Mouse (Mus musculus) stomach, postnatal 0 days (tissue): ENCODE data around the gene Gm49510. TPM values are rescaled to one million over a fixed set of nuclear protein-coding genes. Genes with fewer than 3 reads are reported as not detected.

ENCODE experiments used
- ATAC-seq: fragments of 200-750 bp; cut with Nextera tagmentation; 2 replicates; pipeline ENCODE4 v1.8.0; 2017; ENCODE audit not compliant: low FRiP score, low TSS enrichment
- DNase-seq: peaks from one replicate; pipeline ENCODE4 v3.0.0-alpha.2; 2016; ENCODE audit warnings: low spot score
- H3K27ac ChIP-seq: fragments of 300-500 bp; sonication (generic); replicated peaks from 2 replicates; pipeline ENCODE4 v1.5.1; 2014; ENCODE audit warnings: mild to moderate bottlenecking, control low read depth
- H3K27me3 ChIP-seq: fragments of 300-500 bp; sonication (generic); 2 replicates; pipeline ENCODE4 v1.6.1; 2014; ENCODE audit warnings: low read length; ENCODE audit not compliant: control insufficient read depth, insufficient read depth
- H3K36me3 ChIP-seq: fragments of 300-500 bp; sonication (generic); 2 replicates; pipeline ENCODE4 v1.6.1; 2014; ENCODE audit warnings: low read length, mixed read lengths; ENCODE audit not compliant: control insufficient read depth, insufficient read depth
- H3K4me1 ChIP-seq: fragments of 300-500 bp; sonication (generic); replicated peaks from 2 replicates; pipeline ENCODE4 v1.6.1; 2014; ENCODE audit warnings: antibody characterized with exemption; ENCODE audit not compliant: control insufficient read depth, insufficient read depth
- H3K4me2 ChIP-seq: fragments of 300-500 bp; sonication (generic); replicated peaks from 2 replicates; pipeline ENCODE4 v1.6.1; 2014; ENCODE audit warnings: low read depth, mild to moderate bottlenecking, control low read depth, moderate library complexity
- H3K4me3 ChIP-seq: fragments of 300-500 bp; sonication (generic); 2 replicates; pipeline ENCODE4 v1.5.1; 2014; ENCODE audit warnings: low read depth, low read length, control low read depth
- H3K9ac ChIP-seq: fragments of 300-500 bp; sonication (generic); 2 replicates; pipeline ENCODE4 v1.6.1; 2014; ENCODE audit warnings: mild to moderate bottlenecking, low read length, control low read depth, mixed read lengths
- H3K9me3 ChIP-seq: fragments of 300-500 bp; sonication (generic); 2 replicates; pipeline ENCODE4 v1.6.1; 2016; ENCODE audit warnings: low read length; ENCODE audit not compliant: control insufficient read depth
- CTCF ChIP-seq: IDR thresholded peaks from 2 replicates; pipeline ENCODE4 v1.5.1; 2016; ENCODE audit warnings: antibody characterized with exemption, low read depth, mild to moderate bottlenecking, moderate library complexity
- EP300 ChIP-seq: optimal IDR thresholded peaks from 2 replicates; pipeline ENCODE3; 2016; ENCODE audit warnings: antibody characterized with exemption
- WGBS: fragments of 180-500 bp; shearing (Covaris S2); extraction: QIAGEN DNeasy Blood & Tissue Kit; methylation state at CpG from one replicate; pipeline ENCODE4 v1.1.7; 2014; 5-methylcytosine and 5-hydroxymethylcytosine counted together
- polyA plus RNA-seq: library from polyadenylated mRNA; unstranded; fragments of >200 nt; fragmentation: Nextera tagmentation; extraction: Ambion mirVana; gene quantifications from 2 replicates; pipeline ENCODE4 v1.2.1, GENCODE M21; 2015

Gm49510 gene
- polyA plus RNA-seq, 1 experiment from 2014 or later, result 0.27 TPM

GRCm38 (mm10) chr15:78927021-78927787 lies 27.7 kb downstream of the Gm49510 start:
- WGBS, result 9% methylated on average over 15 of the region's 15 CpGs
- H3K4me2 ChIP-seq, result peak overlapping the region; percentile 72
- no peaks in the 10 kb centered on the region for H3K9me3 ChIP-seq
- no peak for DNase-seq
- H3K36me3 ChIP-seq, result peaks cover 7% of the 10 kb centered on the region; the same call in 1 of the 2 replicates
- peak overlapping the region; percentile 56 for H3K4me3 ChIP-seq
- peak overlapping the region; percentile 70 for H3K9ac ChIP-seq
- no peak for TF ChIP-seq EP300
- TF ChIP-seq CTCF, result no peak
- H3K27me3 ChIP-seq, result no peaks in the 10 kb centered on the region
- no peak for ATAC-seq
- H3K4me1 ChIP-seq, result peaks cover 5% of the 10 kb centered on the region; the same call in 1 of the 2 replicates
- H3K27ac ChIP-seq, result peak overlapping the region; percentile 94

GRCm38 (mm10) chr15:78927788-78928457 lies 28.5 kb downstream of the Gm49510 start:
- peaks cover 7% of the 10 kb centered on the region; the same call in 1 of the 2 replicates for H3K36me3 ChIP-seq
- peaks cover 5% of the 10 kb centered on the region; the same call in 1 of the 2 replicates for H3K4me1 ChIP-seq
- TF ChIP-seq EP300, result no peak
- no peak for TF ChIP-seq CTCF
- ATAC-seq (peak; percentile 66; the same call in 1 of the 2 replicates), DNase-seq (peak; percentile 89)
- H3K27ac ChIP-seq, result peak overlapping the region; percentile 94
- H3K27me3 ChIP-seq, result no peaks in the 10 kb centered on the region
- H3K9me3 ChIP-seq, result no peaks in the 10 kb centered on the region
- H3K9ac ChIP-seq, result peak overlapping the region; percentile 70
- peak overlapping the region; percentile 72 for H3K4me2 ChIP-seq
- H3K4me3 ChIP-seq, result peak overlapping the region; percentile 56
- WGBS, result under 1% methylated on average over 33 of the region's 35 CpGs

GRCm38 (mm10) chr15:78928539-78928938 lies 29.1 kb downstream of the Gm49510 start:
- peaks cover 5% of the 10 kb centered on the region; the same call in 1 of the 2 replicates for H3K4me1 ChIP-seq
- H3K27me3 ChIP-seq, result no peaks in the 10 kb centered on the region
- H3K4me2 ChIP-seq, result peak overlapping the region; percentile 72
- no peaks in the 10 kb centered on the region for H3K9me3 ChIP-seq
- WGBS, result 37% methylated on average over 8 of the region's 8 CpGs
- peak overlapping the region; percentile 49; the same call in 1 of the 2 replicates for H3K27ac ChIP-seq
- peak overlapping the region; percentile 27; the same call in 1 of the 2 replicates for H3K9ac ChIP-seq
- ATAC-seq, result no peak
- no peak for DNase-seq
- peaks cover 7% of the 10 kb centered on the region; the same call in 1 of the 2 replicates for H3K36me3 ChIP-seq
- TF ChIP-seq EP300 (no peak), CTCF (no peak)
- no peak overlapping the region for H3K4me3 ChIP-seq

GRCm38 (mm10) chr15:78930192-78930706 lies 30.8 kb downstream of the Gm49510 start:
- no peak overlapping the region for H3K4me3 ChIP-seq
- H3K36me3 ChIP-seq, result peaks cover 7% of the 10 kb centered on the region; the same call in 1 of the 2 replicates
- no peak for TF ChIP-seq EP300
- no peak for TF ChIP-seq CTCF
- H3K9ac ChIP-seq, result no peak overlapping the region
- no peak overlapping the region for H3K4me2 ChIP-seq
- no peak for ATAC-seq
- DNase-seq, result no peak
- no peaks in the 10 kb centered on the region for H3K27me3 ChIP-seq
- H3K27ac ChIP-seq, result no peak overlapping the region
- H3K4me1 ChIP-seq, result peaks cover 5% of the 10 kb centered on the region; the same call in 1 of the 2 replicates
- 90% methylated on average over 6 of the region's 6 CpGs for WGBS
- no peaks in the 10 kb centered on the region for H3K9me3 ChIP-seq

- no peak for TF ChIP-seq EP300
- TF ChIP-seq CTCF, result no peak
- DNase-seq (no peak), ATAC-seq (no peak)
- Histone ChIP-seq H3K36me3 (peaks cover 7% of the 10 kb centered on the region; the same call in 1 of the 2 replicates), H3K27me3 (no peaks in the 10 kb centered on the region), H3K9ac (no peak overlapping the region), H3K27ac (0 out of 2 replicates have a peak overlapping the region, but pooled peaks have one; percentile 1), H3K9me3 (no peaks in the 10 kb centered on the region), H3K4me3 (no peak overlapping the region), H3K4me2 (no peak overlapping the region), H3K4me1 (peaks cover 3% of the 10 kb centered on the region; the same call in 1 of the 2 replicates)
- WGBS, result 73% methylated on average over 7 of the region's 7 CpGs
These were observed 31.4 kb downstream of the Gm49510 start for GRCm38 (mm10) chr15:78930801-78931426.
